Mouse (Mus musculus) heart, postnatal 25 days (tissue): ENCODE data around the gene Zkscan1. TPM values are rescaled to one million over a fixed set of nuclear protein-coding genes. Genes with fewer than 3 reads are reported as not detected.
"Not testable (repeated sequence)": the region's sequence is repeated elsewhere in the genome, so short reads cannot be mapped to it uniquely, and the experiment has no call there.

Experiments
- DNase-seq: peaks from one replicate; pipeline ENCODE4 v3.0.0; 2022; ENCODE audit warnings: low spot score
- intact Hi-C: fragments of 180-260 bp; cut with DNase I; formaldehyde crosslinking; loops from one replicate; pipeline ENCODE4 v1.15.1; 2025
- total RNA-seq, 2 experiments: library from RNA; stranded (reverse); gene quantifications; 2 replicates each; pipeline ENCODE4 v1.2.3; 2021

Zkscan1 gene
- 10 to 100 TPM; 14.3 to 16.2 TPM for total RNA-seq

GRCm38 (mm10) chr5:138084996-138085395 lies at the start of gene Zkscan1:
TSS of gene Zkscan1 (plus strand) at chr5:138085084.
- peak; percentile 61 for DNase-seq
- intact Hi-C loops = loop anchor here (5.0 kb wide), 1 partner anchor 67 kb away; no protein-coding TSS in a partner anchor

- DNase-seq, intact Hi-C loops: not testable (repeated sequence)
Observed at GRCm38 (mm10) chr5:138052894-138053293, 32.0 kb upstream of the Zkscan1 start, which contains the start of gene Smok3c. TSS of gene Smok3c (plus strand) at chr5:138053194.

GRCm38 (mm10) chr5:138073803-138074202 lies 11.1 kb upstream of the Zkscan1 start:
- intact Hi-C loops = no loop called here
- no peak for DNase-seq

GRCm38 (mm10) chr5:138075684-138076083 lies 9.2 kb upstream of the Zkscan1 start:
- no peak for DNase-seq
- intact Hi-C loops = no loop called here

GRCm38 (mm10) chr5:138076148-138076547 lies 8.7 kb upstream of the Zkscan1 start:
- intact Hi-C loops = no loop called here
- no peak for DNase-seq

- intact Hi-C loops = no loop called here
- DNase-seq = no peak
Observed at GRCm38 (mm10) chr5:138080456-138080855, 4.4 kb upstream of the Zkscan1 start.

GRCm38 (mm10) chr5:138081446-138081845 lies 3.4 kb upstream of the Zkscan1 start:
- intact Hi-C loops = no loop called here
- DNase-seq = no peak

- intact Hi-C loops = no loop called here
- no peak for DNase-seq
Observed at GRCm38 (mm10) chr5:138083318-138083900, 1.5 kb upstream of the Zkscan1 start.

GRCm38 (mm10) chr5:138083936-138084335 lies 948 bp upstream of the Zkscan1 start:
- intact Hi-C loops = no loop called here
- no peak for DNase-seq

- no peak for DNase-seq
- intact Hi-C loops = no loop called here
Observed at GRCm38 (mm10) chr5:138084507-138084906, 377 bp upstream of the Zkscan1 start.

- intact Hi-C loops = loop anchor here (5.0 kb wide), 1 partner anchor 67 kb away; no protein-coding TSS in a partner anchor
- no peak for DNase-seq
Observed at GRCm38 (mm10) chr5:138085421-138085911, 582 bp downstream of the Zkscan1 start.

- no peak for DNase-seq
- intact Hi-C loops = loop anchor here (5.0 kb wide), 1 partner anchor 65 kb away; no protein-coding TSS in a partner anchor
Observed at GRCm38 (mm10) chr5:138086842-138087241, 2.0 kb downstream of the Zkscan1 start.

GRCm38 (mm10) chr5:138088366-138088765 lies 3.5 kb downstream of the Zkscan1 start:
- intact Hi-C loops = loop anchor here (2.0 to 5.0 kb wide), 2 partner anchors 26 to 64 kb away; no protein-coding TSS in a partner anchor
- DNase-seq = no peak

GRCm38 (mm10) chr5:138089108-138089551 lies 4.2 kb downstream of the Zkscan1 start:
- intact Hi-C loops = loop anchor here (2.0 to 5.0 kb wide), 2 partner anchors 26 to 63 kb away; no protein-coding TSS in a partner anchor
- DNase-seq = no peak

- DNase-seq = no peak
- intact Hi-C loops = no loop called here
Observed at GRCm38 (mm10) chr5:138090271-138090670, 5.4 kb downstream of the Zkscan1 start.

GRCm38 (mm10) chr5:138090737-138091136 lies 5.9 kb downstream of the Zkscan1 start:
- intact Hi-C loops = no loop called here
- DNase-seq = no peak

- intact Hi-C loops = no loop called here
- no peak for DNase-seq
Observed at GRCm38 (mm10) chr5:138092771-138093170, 7.9 kb downstream of the Zkscan1 start.

GRCm38 (mm10) chr5:138094474-138094873 lies 9.6 kb downstream of the Zkscan1 start:
- no peak for DNase-seq
- intact Hi-C loops = no loop called here

- intact Hi-C loops = no loop called here
- DNase-seq = no peak
Observed at GRCm38 (mm10) chr5:138104976-138105375, 20.1 kb downstream of the Zkscan1 start.

GRCm38 (mm10) chr5:138107130-138107529 lies 22.2 kb downstream of the Zkscan1 start:
- intact Hi-C loops = no loop called here
- DNase-seq = no peak

GRCm38 (mm10) chr5:138109847-138110396 lies 25.0 kb downstream of the Zkscan1 start:
- DNase-seq, intact Hi-C loops: not testable (repeated sequence)
